Mouse (Mus musculus) MEL (cell line): Measurements from ENCODE around the gene Kcnmb4.

ENCODE experiments used
- CHD1 ChIP-seq: IDR thresholded peaks from 2 replicates; pipeline ENCODE4 v1.6.1; 2012; ENCODE audit warnings: low read depth, mild to moderate bottlenecking, inconsistent platforms, low read length, improper control_type of control experiment
- CTCF ChIP-seq, 3 experiments: IDR thresholded peaks in 2 of 3; conservative IDR thresholded peaks in 1 of 3; 2 replicates each; pipeline ENCODE4 v1.5.1; 2011 to 2012; ENCODE audit warnings: low read length in 3 of 3, low read depth in 2 of 3, mild to moderate bottlenecking in 2 of 3, improper control_type of control experiment in 1 of 3, inconsistent platforms in 1 of 3, mixed read lengths in 1 of 3, moderate library complexity in 1 of 3; ENCODE audit not compliant: control insufficient read depth in 1 of 3, insufficient read depth in 1 of 3, poor library complexity in 1 of 3, severe bottlenecking in 1 of 3
- EP300 ChIP-seq, 2 experiments: IDR thresholded peaks; 2 replicates each; pipeline ENCODE4 v1.6.1; 2011; ENCODE audit warnings: improper control_type of control experiment in 2 of 2, low read length in 2 of 2, low read depth in 1 of 2, mild to moderate bottlenecking in 1 of 2
- GABPA ChIP-seq: IDR thresholded peaks from 2 replicates; pipeline ENCODE4 v1.6.1; 2012; ENCODE audit warnings: low read depth, mild to moderate bottlenecking, inconsistent platforms, low read length, improper control_type of control experiment, moderate library complexity
- JUND ChIP-seq: IDR thresholded peaks from 2 replicates; pipeline ENCODE4 v1.6.1; 2011; ENCODE audit warnings: low read depth, mild to moderate bottlenecking, improper control_type of control experiment, low read length
- MAFK ChIP-seq: IDR thresholded peaks from 2 replicates; pipeline ENCODE4 v1.6.1; 2011; ENCODE audit warnings: low read depth, mild to moderate bottlenecking, low read length, improper control_type of control experiment, borderline replicate concordance
- MAX ChIP-seq: IDR thresholded peaks from 2 replicates; pipeline ENCODE4 v1.6.1; 2011; ENCODE audit warnings: low read length, improper control_type of control experiment
- MAZ ChIP-seq: IDR thresholded peaks from 2 replicates; pipeline ENCODE4 v1.6.1; 2012; ENCODE audit warnings: low read depth, mild to moderate bottlenecking, inconsistent platforms, low read length, improper control_type of control experiment
- MYB ChIP-seq: IDR thresholded peaks from 2 replicates; pipeline ENCODE4 v1.6.1; 2011; ENCODE audit warnings: mild to moderate bottlenecking, low read depth, low read length, improper control_type of control experiment
- NRF1 ChIP-seq: IDR thresholded peaks from 2 replicates; pipeline ENCODE4 v1.6.1; 2014; ENCODE audit warnings: low read depth, mild to moderate bottlenecking, inconsistent platforms, low read length, improper control_type of control experiment, moderate library complexity; ENCODE audit not compliant: poor library complexity, insufficient read depth, severe bottlenecking
- POLR2A ChIP-seq, 2 experiments: IDR thresholded peaks; 2 replicates each; pipeline ENCODE4 v1.6.1; 2011 to 2012; ENCODE audit warnings: low read length in 2 of 2, mild to moderate bottlenecking in 2 of 2, control low read depth in 1 of 2, improper control_type of control experiment in 1 of 2, low read depth in 1 of 2, moderate library complexity in 1 of 2; ENCODE audit not compliant: control insufficient read depth in 1 of 2, insufficient read depth in 1 of 2, poor library complexity in 1 of 2
- RAD21 ChIP-seq: IDR thresholded peaks from 2 replicates; pipeline ENCODE4 v1.6.1; 2011; ENCODE audit warnings: mild to moderate bottlenecking, low read depth, low read length, improper control_type of control experiment
- ZNF384 ChIP-seq: IDR thresholded peaks from 2 replicates; pipeline ENCODE4 v1.6.1; 2012; ENCODE audit warnings: low read depth, mild to moderate bottlenecking, inconsistent platforms, low read length, improper control_type of control experiment

GRCm38 (mm10) chr10:116394585-116394984, 79.1 kb downstream of the Kcnmb4 start:
- TF ChIP-seq CTCF (IDR thresholded peaks at IDR 0.05 in 2 of 3, conservative IDR thresholded peaks at IDR 0.05 in 1 of 3; ENCODE audit: control insufficient read depth in 1 of 3, insufficient read depth in 1 of 3, low read depth in 2 of 3, low read length in 3 of 3, poor library complexity in 1 of 3, severe bottlenecking in 1 of 3) (no peak), EP300 (IDR thresholded peaks at IDR 0.05; ENCODE audit: low read depth in 1 of 2, low read length in 2 of 2) (peak; percentile 86 to 87), MAX (0 out of 2 replicates have a peak, but pooled peaks have one; percentile 17), GABPA (no peak), RAD21 (no peak), POLR2A (IDR thresholded peaks at IDR 0.05; ENCODE audit: control insufficient read depth in 1 of 2, insufficient read depth in 1 of 2, low read depth in 1 of 2, low read length in 2 of 2, poor library complexity in 1 of 2) (no peak), MAZ (no peak), JUND (no peak), CHD1 (no peak), NRF1 (no peak), ZNF384 (no peak), MAFK (0 out of 2 replicates have a peak, but pooled peaks have one; percentile 51), MYB (no peak)
